Mouse (Mus musculus): ENCODE results near the gene Lcn9. TPM values are rescaled to one million over a fixed set of nuclear protein-coding genes. Genes with fewer than 3 reads are reported as not detected.
"Not testable (repeated sequence)": the region's sequence is repeated elsewhere in the genome, so short reads cannot be mapped to it uniquely, and the experiment has no call there.

Gene Lcn9
- total RNA-seq (2021) = not detected
- long read RNA-seq, experiment 1 = 0 reads
- long read RNA-seq, experiment 2 = 0 reads

DNA sequence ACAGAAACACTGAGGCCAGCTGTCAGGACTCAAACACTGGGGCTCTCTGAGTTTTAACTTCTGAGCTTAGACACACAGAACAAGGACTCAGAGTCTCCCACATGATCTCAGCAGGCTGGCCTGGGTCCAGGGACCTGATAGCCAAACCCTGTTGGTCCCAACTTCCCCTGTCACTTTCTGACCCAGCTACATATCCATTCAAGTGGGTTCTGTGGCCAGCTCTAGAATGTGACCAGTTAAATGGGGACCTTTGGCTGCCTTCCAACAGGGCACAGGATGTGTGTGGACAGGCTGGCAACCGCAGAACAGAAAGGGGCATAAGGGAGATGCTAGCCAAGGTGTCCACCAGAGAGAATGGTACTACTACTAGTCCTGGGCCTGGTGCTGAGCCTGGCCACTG lies at the start of gene Lcn9:
Gene Lcn9, plus strand, starts transcription at position 348 of the 400 bp plus-strand sequence.
- DNase-seq = peak; percentile 15 to 20

DNA sequence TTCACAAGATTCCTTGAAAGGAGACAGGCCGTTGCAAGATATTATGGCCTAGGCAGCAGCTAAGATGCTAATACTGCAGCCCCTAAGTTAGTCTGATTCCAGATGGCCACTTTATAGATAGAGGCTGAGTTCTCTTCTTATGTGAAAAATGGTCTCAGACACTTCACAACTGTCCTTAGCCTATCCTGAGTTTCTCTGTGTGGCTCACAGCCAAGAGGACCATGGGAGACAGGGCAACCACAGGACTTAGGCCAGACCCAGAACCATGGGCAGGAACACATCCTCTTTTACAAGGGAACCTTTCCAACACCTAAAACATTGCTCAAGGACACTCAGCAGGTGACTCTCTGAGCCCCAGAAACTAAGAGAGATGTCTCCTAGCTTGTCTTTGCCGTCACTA lies 49.4 kb upstream of the Lcn9 start:
- DNase-seq = peak in 1 of 2 experiments; percentile 10

DNA sequence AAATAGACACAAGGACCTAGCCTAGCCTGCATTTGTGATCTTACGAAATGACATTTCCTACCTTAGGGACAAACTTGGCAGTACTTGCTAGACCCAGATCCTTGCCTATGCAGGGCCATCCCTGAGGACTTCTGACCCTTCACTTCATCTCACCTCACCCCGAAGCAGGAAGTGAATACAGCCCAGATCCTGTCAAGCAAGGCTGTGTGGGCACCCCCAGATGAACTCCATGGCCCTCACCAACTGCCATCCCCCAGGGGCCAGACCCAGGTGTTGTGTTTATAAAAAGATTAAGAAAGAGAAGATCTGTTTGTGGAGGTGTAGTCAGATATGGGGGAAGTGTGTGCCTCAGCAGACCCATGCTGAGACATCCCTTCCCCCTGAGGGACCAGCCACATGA lies 48.3 kb upstream of the Lcn9 start:
- DNase-seq = no peak

DNA sequence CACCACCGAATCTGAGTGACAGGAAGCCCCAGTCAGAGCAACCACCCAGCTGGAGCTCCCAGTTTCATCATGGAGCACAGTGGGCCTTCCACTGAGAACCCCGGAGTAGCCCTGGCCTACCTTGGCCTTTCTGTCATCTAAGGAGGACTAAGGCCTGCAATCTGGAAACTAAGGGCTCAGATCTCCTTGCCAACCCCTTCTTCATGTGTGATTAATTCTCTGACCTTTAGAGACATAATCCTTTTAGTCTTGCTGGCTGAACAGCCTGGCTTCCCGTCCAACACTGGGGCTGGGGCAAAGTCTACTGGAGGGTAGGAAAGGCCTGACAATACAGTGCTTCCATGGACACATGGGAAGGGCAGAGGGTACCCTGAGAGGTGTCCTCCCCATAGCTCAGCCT lies 47.0 kb upstream of the Lcn9 start:
- no peak for DNase-seq

DNA sequence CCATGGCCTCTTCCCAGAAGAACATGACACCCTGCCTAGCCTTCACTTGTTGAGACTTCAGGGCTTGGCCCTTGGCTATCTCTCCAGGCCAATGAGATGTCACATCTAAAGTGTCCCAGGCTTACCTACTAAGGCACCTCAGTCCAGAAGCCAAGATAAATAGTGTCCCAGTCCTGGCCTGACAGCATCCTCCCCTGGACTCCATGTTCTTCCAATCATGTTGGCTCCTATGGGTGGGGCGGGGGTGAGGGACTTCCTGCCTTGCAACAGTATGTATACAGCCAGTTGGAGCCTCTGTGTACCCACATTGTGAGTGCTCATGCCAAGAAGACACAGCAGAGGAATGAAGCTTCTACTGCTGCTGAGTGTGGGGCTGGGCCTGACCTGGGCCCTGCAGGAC lies 46.2 kb upstream of the Lcn9 start, which contains the start of gene Lcn11:
Gene Lcn11, plus strand, starts transcription at position 301 of the 400 bp plus-strand sequence.
- DNase-seq = no peak

DNA sequence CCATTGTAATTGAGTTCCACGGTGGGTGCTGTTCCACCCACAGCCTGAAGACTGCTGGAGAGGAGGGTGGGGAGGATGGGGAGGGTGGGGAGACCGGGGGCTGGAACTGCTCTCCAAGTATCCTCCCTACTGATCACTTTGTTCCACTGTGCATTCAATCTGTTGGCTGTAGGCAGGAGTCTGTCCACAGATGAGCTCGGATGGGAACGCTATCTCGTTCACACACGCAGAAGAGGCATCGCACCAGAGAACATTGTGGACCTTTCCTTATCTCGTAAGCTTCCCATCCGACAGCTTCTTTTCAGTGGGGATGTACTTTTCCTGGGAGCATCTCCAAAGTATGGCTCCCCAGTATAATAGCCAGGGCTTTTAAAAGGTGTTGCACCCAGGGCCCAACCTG lies 43.9 kb upstream of the Lcn9 start:
- no peak for DNase-seq

DNA sequence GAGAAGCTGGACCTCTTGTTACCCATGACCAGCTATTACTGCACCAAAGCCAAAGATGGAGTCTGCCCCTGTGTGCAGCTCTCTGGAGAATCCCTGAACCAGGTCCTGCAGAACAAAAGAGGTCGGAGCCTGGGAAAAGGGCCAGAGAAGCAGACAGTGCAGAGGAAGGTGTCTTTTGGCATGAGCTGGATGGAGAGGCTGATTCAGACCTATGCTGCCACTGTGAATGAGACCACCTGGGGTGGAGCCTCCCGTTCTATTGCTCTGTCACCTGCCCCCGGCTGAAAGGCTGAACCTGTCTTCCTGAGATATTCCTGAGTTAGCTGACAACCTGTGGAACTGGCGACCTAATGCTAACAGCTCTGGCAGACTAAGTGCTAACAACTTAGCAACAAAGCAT lies 42.0 kb upstream of the Lcn9 start:
- no peak for DNase-seq

DNA sequence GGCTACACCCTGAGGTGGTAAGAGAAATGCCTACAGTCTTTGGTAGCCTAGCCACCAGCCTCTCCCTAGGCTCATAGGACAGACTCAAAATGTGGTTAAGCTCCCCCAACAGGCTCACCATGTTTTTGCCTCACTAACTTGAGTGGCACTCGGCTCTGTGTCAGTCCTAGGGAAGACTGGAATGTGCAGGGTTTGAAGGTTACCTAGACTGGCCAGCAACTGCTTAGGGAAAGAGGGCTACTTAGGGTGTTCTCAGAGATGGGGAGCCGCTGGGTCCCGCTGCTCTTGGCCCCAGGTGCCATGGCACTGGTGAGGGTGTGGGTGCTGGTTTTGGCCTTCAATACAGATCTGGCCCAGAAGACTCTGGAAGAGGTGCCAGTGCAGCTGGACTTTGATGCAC lies 41.0 kb upstream of the Lcn9 start, which contains the start of gene Gm13539:
Gene Gm13539, plus strand, starts transcription at position 301 of the 400 bp plus-strand sequence.
- no peak for DNase-seq

DNA sequence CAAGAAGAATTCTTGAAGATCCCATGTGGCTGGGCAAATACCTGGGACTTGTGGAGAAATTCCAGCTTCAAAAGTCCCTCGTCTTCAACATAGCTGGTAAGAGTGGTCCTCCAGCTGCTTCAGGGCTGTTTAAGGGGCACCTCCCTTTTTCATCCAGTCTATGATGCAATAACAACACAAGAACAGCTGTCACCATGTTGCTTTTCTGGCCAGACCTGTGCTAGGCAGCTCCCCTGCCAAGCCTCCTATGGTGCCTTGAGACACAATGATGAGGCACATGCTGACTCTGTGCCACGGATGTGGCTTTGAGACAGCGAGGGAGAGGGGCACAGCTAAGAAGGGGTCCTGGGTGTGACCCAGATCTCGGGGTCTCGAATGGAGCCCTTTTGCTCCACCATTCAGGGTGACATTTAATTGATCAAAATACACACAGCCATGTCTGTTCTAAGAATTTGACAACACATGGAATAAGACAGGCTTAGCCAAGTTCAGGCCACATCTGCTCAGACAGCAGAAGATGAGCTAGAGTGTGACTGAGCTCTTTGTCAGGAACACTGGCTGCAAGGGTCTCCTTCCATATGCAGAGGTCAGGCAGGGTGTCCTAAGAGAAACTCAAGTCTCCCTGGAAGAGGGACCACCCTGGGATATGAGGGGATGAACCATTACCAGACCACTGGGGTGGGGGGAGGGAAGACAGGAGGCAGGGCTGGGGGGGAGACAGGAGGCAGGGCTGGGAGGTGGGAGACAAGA lies 37.2 kb upstream of the Lcn9 start:
- DNase-seq = peak in 1 of 2 experiments; percentile 2

DNA sequence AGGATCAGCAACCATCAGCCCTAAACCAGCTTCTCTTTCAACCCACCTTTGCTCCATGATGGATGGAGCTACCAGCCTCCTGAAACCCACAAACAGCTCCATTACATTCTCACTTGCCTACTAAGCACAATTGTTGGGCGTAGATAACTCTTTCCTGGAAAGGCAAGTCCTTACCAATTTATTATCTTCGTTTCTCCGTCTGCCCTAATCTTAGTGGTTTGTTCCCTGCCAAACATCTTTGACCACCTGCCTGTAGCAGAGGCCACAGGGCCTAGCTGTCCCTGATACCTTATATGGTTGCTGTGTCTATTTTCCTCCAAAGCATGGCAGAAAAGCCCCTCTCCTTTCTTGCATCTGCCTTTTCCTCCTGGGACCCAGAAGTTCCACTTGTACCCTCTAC lies 33.9 kb upstream of the Lcn9 start:
- DNase-seq = no peak

DNA sequence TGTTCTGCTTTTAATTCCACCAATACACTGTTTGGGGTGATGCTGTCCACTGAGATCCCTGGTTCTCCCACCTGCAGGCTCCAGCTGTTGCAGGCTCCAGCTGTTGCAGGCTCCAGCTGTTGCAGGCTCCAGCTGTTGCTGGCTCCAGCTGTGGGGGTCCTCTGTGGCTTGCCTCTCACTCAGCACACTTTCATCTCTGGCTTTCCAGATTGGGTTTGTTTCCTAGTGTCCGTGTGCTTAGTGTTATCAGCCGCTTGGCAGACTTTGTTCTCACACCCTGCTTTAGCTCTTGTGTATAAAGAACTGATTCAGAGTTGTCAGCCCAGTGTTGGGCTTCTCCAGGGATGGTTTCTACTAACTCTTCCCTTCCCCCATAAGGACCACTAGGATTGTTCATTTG lies 25.3 kb upstream of the Lcn9 start:
- peak; percentile 27 for DNase-seq

DNA sequence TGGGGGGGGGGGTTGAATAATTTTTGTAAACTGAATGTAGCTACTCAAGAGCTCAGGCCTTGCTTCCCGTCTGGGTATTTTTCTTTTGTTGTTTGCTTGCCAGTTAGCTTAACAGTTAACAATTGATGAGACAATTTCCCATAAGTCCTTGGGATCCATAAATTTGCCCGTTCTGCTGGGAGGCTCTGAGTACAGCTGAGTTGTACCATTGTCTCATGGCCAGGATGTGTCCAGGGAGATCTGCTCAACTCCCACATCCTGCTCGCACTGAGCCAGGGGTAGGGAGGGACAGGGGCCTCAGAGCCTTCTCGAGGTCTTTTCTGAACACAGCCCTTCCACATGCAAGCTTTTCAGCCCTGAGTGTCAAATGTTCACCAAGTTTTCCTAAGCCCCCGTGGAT lies 24.9 kb upstream of the Lcn9 start:
- DNase-seq = no peak

DNA sequence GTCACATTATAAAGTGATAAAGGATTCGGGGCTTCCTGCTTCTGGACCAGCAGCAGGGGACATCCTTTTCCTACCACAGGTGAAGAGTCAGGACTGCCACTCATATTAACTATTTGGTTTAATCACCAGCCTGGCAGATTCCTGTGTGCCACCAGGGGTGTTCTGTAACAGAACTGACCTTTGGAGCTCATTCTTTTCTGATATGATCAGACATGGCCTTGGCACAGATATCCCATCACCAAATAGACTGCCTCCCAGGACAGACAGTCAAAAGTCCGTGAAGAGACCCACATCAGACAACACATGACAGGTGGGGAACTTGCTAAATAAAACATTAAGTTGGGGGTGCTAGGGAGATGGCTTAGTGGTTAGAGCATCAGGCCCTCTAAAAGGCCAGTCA lies 11.2 kb upstream of the Lcn9 start:
- DNase-seq = no peak

DNA sequence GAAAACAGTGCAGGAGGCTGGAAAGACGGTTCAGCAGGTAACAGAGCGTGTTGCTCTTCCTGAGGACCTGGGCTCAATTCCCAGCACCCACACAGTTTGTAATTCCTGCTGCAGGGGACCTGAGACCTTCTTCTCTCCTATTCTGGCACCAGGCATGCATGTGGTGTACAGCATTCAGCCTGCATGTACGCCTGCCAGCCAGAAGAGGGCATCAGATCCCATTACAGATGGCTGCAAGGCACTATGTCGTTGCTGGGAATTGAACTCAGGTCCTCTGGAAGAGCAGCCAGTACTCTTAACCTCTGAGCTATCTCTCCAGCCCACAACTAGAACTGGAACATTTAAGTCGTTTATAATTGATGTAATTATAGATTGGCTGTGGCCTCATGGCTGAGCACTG lies 9.6 kb upstream of the Lcn9 start:
- no peak for DNase-seq

DNA sequence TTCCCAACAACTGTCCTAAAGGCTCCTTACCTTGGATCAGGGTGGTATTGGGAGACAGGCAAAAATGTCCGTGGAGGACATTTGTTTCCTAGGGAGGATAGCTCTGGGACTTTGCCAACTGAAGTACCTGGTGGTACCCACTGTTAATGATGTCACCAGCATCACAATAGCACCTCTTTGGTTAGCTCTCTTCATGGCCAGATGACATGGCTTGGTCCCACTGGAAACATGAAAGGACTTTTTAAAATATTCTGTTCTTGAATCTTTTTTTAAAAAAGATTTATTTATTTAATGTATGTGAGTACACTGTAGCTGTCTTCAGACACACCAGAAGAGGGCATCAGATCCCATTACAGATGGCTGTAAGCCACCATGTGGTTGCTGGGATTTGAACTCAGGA lies 7.2 kb upstream of the Lcn9 start, which contains the start of gene Glt6d1:
Gene Glt6d1, minus strand, starts transcription at position 101 of the 400 bp plus-strand sequence.
- DNase-seq = not testable (repeated sequence)

DNA sequence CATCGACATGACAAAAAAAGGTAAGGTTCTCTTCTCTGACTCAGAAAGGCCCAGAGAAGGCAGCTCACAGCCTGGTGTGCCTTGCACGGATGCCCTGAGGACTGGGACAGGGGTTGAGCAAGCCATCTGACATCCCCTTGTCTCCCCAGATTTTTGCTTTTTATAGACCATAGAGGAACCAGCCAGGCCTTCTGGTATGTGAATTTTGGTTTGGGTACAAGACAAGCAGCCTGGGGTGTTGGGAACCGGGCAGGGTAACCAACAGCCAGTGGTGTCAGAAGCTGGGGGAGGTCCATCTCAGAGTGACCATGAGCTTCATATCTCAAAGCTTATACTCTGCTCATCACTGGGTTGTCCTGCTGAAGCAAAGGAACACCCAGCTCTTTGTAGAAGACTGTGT lies 1.8 kb downstream of the Lcn9 start:
- no peak for DNase-seq

DNA sequence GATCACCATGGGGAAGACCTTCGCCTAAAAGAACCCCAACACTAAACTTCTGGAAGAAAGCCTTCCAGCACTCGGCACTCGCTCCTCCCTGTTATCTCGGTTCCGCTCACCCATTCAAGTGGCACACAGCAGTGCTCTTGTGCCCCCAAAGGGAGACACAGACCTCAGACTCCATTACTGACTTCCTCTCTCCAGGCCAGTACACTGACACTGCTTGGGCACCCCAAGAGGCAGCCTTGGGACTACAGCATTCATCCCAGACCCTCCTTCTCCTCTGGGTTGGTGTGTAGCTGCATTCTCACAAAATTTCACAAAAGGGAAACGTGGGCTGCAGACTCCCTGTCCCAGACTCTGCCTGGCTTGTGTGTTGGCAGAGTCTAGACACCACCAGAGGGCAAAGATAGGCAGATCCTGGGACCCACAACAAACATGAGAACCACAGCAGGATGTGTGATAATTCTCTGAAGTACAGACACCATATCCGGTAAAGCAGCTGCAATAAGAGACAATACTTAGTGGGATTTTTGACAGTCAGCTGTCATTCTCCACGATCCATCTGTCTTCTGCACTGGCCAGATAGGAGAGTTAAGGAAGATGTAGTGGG lies 5.5 kb downstream of the Lcn9 start:
- DNase-seq = no peak

DNA sequence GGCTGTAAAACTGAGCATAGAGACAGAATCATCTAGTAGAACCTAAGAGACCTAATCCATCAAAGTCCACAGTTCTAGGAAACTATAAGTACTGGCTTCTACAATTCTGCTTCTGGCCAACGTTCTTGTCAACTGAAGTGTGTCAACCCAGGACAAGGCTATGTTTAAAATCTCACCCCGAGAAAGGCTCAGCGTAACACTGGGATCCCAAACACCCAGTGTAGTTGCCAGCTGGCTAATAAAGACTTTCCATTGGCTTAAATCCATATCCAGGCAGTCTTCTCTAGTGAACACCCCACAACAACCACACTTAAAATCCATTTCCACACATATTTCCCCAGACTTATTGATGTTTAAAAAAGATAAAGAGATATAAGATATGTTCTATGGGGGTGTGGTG lies 7.8 kb downstream of the Lcn9 start:
- peak; percentile 58 to 61 for DNase-seq

DNA sequence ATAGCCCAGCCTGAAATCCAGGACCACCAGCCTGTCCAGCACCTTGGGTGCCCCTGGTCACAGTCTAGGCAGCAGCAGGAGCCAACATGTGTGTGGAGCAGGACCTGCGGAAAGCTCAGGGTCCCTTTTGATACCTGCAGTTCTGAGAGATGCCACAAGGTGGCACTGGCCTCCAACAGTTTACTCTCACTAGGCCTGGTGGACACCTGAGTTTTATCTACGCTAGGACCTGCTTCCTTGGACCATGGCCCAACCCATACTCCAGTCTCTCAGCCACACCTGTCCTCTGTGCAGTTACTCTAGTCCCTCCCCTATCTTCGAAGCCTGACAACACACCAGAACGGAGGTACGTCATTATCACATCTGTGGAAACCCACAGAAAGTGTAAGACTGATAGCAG lies 13.3 kb downstream of the Lcn9 start:
- peak; percentile 50 to 85 for DNase-seq

DNA sequence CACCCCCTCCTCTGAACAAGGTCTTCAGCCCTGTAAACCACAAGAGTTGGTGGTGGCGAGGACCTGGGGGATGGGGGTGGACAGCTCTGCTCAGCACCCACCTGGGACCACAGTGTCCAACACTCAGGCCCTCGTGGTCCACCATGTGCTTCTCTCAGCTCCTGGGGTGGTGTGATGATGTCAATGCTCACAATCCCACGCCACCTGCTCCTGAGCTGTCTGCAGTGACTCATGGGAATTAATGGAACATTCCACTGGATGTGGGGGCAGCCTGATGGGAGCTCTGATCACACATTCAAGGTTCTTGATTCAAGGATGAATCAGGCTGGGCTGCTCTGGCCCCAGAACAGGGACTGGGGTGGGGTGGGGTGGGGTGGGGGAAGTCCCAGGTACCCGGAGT lies 19.2 kb downstream of the Lcn9 start:
- no peak for DNase-seq

DNA sequence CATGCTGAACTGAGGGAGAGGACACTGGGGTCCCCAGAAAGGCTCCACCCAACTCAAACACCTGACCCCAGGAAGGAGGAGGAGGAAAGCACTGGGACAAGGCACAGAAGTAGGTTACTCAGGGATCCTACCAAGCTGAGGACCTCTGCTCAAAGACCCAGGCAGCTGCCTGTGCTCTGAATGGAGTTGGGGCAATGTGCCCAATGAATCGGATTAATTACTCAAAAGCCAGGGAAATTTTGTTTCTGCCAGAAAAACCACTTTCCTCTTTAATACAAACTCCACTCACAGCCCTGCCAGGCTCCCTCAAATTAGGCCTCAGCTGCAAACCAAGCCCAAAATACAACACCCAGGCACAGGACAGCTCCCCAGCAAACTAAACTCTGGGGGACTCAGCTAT lies 19.8 kb downstream of the Lcn9 start:
- DNase-seq = no peak

DNA sequence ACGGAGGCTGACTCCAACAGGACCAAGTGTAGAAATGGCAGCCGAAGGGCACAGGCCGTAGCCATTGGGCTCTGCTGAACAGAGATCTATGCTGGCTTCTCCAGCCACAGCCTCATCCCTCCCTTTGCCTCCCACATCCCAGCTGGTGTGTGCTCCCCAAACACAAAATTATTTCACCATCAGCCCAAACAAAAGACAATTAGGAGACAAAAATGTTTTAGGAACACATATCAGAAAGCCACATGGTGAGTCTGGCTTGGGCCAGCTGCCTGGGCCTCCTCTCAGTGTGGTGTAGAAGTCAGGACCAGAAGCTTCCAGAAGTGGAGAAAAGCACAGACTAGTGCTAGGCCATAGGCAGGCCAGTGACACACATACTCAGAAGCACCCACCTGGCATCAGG lies 21.1 kb downstream of the Lcn9 start:
- no peak for DNase-seq

DNA sequence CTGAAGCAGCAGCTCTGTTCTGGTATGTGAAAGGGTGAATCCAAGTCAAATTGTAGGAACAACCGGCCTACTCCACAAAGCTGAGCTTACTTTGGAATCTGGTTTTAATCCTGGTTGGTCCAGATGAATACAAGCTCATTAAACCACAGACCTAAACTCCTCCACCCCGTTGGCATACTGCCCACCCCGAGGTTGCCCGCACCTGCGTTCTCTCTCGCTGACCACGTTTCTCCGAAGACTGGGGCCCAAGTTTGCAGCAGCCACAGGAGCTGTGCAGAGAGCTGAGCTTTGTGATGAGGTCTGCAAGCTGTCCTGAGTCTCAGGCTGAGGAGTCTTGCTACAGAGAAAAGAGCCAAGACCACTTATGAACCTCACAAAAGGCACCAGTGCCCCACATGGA lies 23.6 kb downstream of the Lcn9 start:
- DNase-seq = no peak

DNA sequence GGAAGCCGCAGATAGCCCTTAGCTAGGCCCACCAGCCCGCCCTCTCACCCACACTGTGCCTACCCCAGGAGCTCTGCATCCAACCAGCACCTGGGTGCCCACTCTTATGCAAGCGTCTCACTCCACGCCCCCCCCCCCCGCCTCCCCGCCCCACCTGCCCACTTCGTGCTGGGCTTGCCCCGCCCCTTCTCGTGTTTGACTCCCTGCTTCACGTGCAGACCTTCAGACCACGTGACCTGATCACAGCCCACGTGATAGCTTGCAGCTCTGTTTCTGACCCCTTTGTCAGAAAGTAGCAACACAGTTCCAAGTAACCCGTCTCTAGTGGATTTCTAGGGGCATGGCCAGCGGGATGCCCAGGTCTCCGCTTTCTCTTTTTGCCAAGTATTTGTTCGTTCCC lies 24.3 kb downstream of the Lcn9 start, which contains the start of gene Sohlh1:
Gene Sohlh1, minus strand, starts transcription at position 23 of the 400 bp plus-strand sequence.
- no peak for DNase-seq

Data from heart, adult 18-20 months (tissue).